9 mouse cellular contexts compared by ENCODE assay signal in genomic region chr7:139930732-139931131, GRCm38 (mm10). TPM values are rescaled to one million over a fixed set of nuclear protein-coding genes. Genes with fewer than 3 reads are reported as not detected.
DNase-seq lines count a peak whose midpoint lies in the region; ATAC-seq and TF ChIP-seq lines count a peak whose summit lies in the region.
"Had no signal": no experiment of that assay in that cellular context is flagged by ENCODE, and none has a peak within 500 bp of the region (broad histone marks: within the 10 kb centered on the region; RNA-seq: fewer than 3 reads in every experiment).

No protein-coding gene starts in this region.

- H3K9ac ChIP-seq in heart, embryonic 16.5 days (ENCODE audit: low read length), result no peak overlapping the region
- H3K9ac ChIP-seq in liver, embryonic 11.5 days (ENCODE audit: low read depth, low read length), result no peak overlapping the region
- no peak overlapping the region for H3K9ac ChIP-seq in neural tube, embryonic 11.5 days (ENCODE audit: low read length)
- H3K9ac ChIP-seq: limb, embryonic 15.5 days had no signal

- H3K36me3 ChIP-seq in heart, embryonic 16.5 days (ENCODE audit: control insufficient read depth, insufficient read depth), result no peaks in the 10 kb centered on the region
- no peaks in the 10 kb centered on the region for H3K36me3 ChIP-seq in hindbrain, embryonic 10.5 days
- H3K36me3 ChIP-seq in liver, embryonic 11.5 days (ENCODE audit: control insufficient read depth, insufficient read depth, low read length), result no peaks in the 10 kb centered on the region
- H3K36me3 ChIP-seq in neural tube, embryonic 11.5 days (ENCODE audit: control insufficient read depth, insufficient read depth, low read length), result no peaks in the 10 kb centered on the region
- H3K36me3 ChIP-seq: limb, embryonic 15.5 days had no signal

- peaks cover 5% of the 10 kb centered on the region; the same call in 1 of the 2 replicates for H3K27me3 ChIP-seq in heart, embryonic 16.5 days (ENCODE audit: control insufficient read depth, insufficient read depth, low read length)
- peaks cover 17% of the 10 kb centered on the region; the same call in 1 of the 2 replicates for H3K27me3 ChIP-seq in hindbrain, embryonic 10.5 days (ENCODE audit: insufficient read depth, poor library complexity, severe bottlenecking)
- H3K27me3 ChIP-seq in liver, embryonic 11.5 days (replicated peaks; ENCODE audit: control insufficient read depth, insufficient read depth, low read length), result no peaks in the 10 kb centered on the region
- H3K27me3 ChIP-seq in neural tube, embryonic 11.5 days (ENCODE audit: control insufficient read depth, insufficient read depth, low read length), result no peaks in the 10 kb centered on the region
- H3K27me3 ChIP-seq: limb, embryonic 15.5 days had no signal

- 15% methylated on average over 11 of the region's 11 CpGs for WGBS in heart, embryonic 16.5 days
- 22% methylated on average over 11 of the region's 11 CpGs for WGBS in hindbrain, embryonic 10.5 days
- WGBS in liver, embryonic 11.5 days, result 19% methylated on average over 11 of the region's 11 CpGs
- 20% methylated on average over 11 of the region's 11 CpGs for WGBS in neural tube, embryonic 11.5 days

- no peaks in the 10 kb centered on the region for H3K4me1 ChIP-seq in heart, embryonic 16.5 days (ENCODE audit: control insufficient read depth, insufficient read depth, low read length)
- peaks cover 5% of the 10 kb centered on the region for H3K4me1 ChIP-seq in bone marrow macrophage, adult 2 months (ENCODE audit: control insufficient read depth, insufficient read depth, low read length)
- peaks cover 3% of the 10 kb centered on the region; the same call in 1 of the 2 replicates for H3K4me1 ChIP-seq in hindbrain, embryonic 10.5 days (replicated peaks)
- H3K4me1 ChIP-seq in liver, embryonic 11.5 days (replicated peaks; ENCODE audit: control insufficient read depth, insufficient read depth, low read length), result no peaks in the 10 kb centered on the region
- no peaks in the 10 kb centered on the region for H3K4me1 ChIP-seq in neural tube, embryonic 11.5 days (ENCODE audit: control insufficient read depth, insufficient read depth, low read length)
- H3K4me1 ChIP-seq: limb, embryonic 15.5 days had no signal

- TF ChIP-seq CTCF in bone marrow macrophage, adult 2 months (IDR thresholded peaks at IDR 0.05; ENCODE audit: low read depth, low read length), result peak; percentile 45

- H3K4me3 ChIP-seq in heart, embryonic 16.5 days (ENCODE audit: low read length), result no peak overlapping the region
- H3K4me3 ChIP-seq in bone marrow macrophage, adult 2 months (ENCODE audit: insufficient read depth, low read length), result no peak overlapping the region
- H3K4me3 ChIP-seq in hindbrain, embryonic 10.5 days, result no peak overlapping the region
- no peak overlapping the region for H3K4me3 ChIP-seq in liver, embryonic 11.5 days (ENCODE audit: low read depth, low read length)
- no peak overlapping the region for H3K4me3 ChIP-seq in neural tube, embryonic 11.5 days (ENCODE audit: low read depth, low read length)
- H3K4me3 ChIP-seq: limb, embryonic 15.5 days had no signal

- no peak overlapping the region for H3K4me2 ChIP-seq in heart, embryonic 16.5 days (ENCODE audit: low read depth, low read length)
- no peak overlapping the region for H3K4me2 ChIP-seq in liver, embryonic 11.5 days
- H3K4me2 ChIP-seq in neural tube, embryonic 11.5 days (ENCODE audit: low read depth), result no peak overlapping the region
- H3K4me2 ChIP-seq: limb, embryonic 15.5 days had no signal

- TF ChIP-seq POLR2A in bone marrow macrophage, adult 2 months (IDR thresholded peaks at IDR 0.05; ENCODE audit: borderline replicate concordance, low read depth, low read length), result no peak

- ATAC-seq in heart, embryonic 16.5 days (replicated peaks; ENCODE audit: extremely low read depth, insufficient read depth, low FRiP score), result 0 out of 2 replicates have a peak, but pooled peaks have one; percentile 55
- peak; percentile 63; the same call in 1 of the 2 replicates for ATAC-seq in liver, embryonic 11.5 days (replicated peaks; ENCODE audit: low FRiP score)
- ATAC-seq in neural tube, embryonic 11.5 days (ENCODE audit: insufficient read depth, low FRiP score, low TSS enrichment), result no peak; the same call in 1 of the 2 replicates

- H3K9me3 ChIP-seq in heart, embryonic 16.5 days (replicated peaks; ENCODE audit: control insufficient read depth, low read length), result no peaks in the 10 kb centered on the region
- no peaks in the 10 kb centered on the region for H3K9me3 ChIP-seq in hindbrain, embryonic 10.5 days
- no peaks in the 10 kb centered on the region for H3K9me3 ChIP-seq in liver, embryonic 11.5 days (ENCODE audit: control insufficient read depth, low read length)
- H3K9me3 ChIP-seq in neural tube, embryonic 11.5 days (ENCODE audit: control insufficient read depth, low read length), result no peaks in the 10 kb centered on the region
- H3K9me3 ChIP-seq: limb, embryonic 15.5 days had no signal

- no peak for DNase-seq in heart, adult 11 months
- DNase-seq in CD8-positive naive resting alpha-beta T cell, adult 2 months (ENCODE audit: low read depth in 2 of 2, low spot score in 2 of 2), result peak; percentile 16 to 40
- DNase-seq in hindbrain, embryonic 10.5 days (ENCODE audit: low spot score), result peak; percentile 51
- no peak for DNase-seq in liver, embryonic 11.5 days (ENCODE audit: low spot score)
- peak; percentile 58 for DNase-seq in neural tube, embryonic 11.5 days (ENCODE audit: low spot score)
- no peak for DNase-seq in urinary bladder, postnatal 4 days (ENCODE audit: low spot score in 2 of 2)

- no peak overlapping the region for H3K27ac ChIP-seq in heart, embryonic 16.5 days (ENCODE audit: low read length)
- no peak overlapping the region for H3K27ac ChIP-seq in bone marrow macrophage, adult 2 months (ENCODE audit: insufficient read depth, low read depth, low read length)
- H3K27ac ChIP-seq in hindbrain, embryonic 10.5 days, result no peak overlapping the region
- no peak overlapping the region for H3K27ac ChIP-seq in liver, embryonic 11.5 days (ENCODE audit: low read depth, low read length)
- H3K27ac ChIP-seq in neural tube, embryonic 11.5 days (ENCODE audit: low read depth, low read length), result no peak overlapping the region
- H3K27ac ChIP-seq: limb, embryonic 15.5 days had no signal

RNA-seq across cellular contexts. Expression of gene Utf1, which starts 12.9 kb away (rescaled TPM):
- 0.71 and 2.0 TPM in 2 replicates for polyA plus RNA-seq in heart, embryonic 16.5 days (2015; fragmentation: Nextera tagmentation; extraction: Ambion mirVana)
- not detected in 2 replicates for polyA plus RNA-seq in bone marrow macrophage, adult 2 months (2012; ENCODE audit: insufficient read depth, insufficient read length, missing spikeins)
- polyA plus RNA-seq in hindbrain, embryonic 10.5 days (2016; fragmentation: Nextera tagmentation; extraction: Ambion mirVana), result not detected in 2 replicates
- not detected in 2 replicates for polyA plus RNA-seq in liver, embryonic 11.5 days (2014; fragmentation: Nextera tagmentation; extraction: Ambion mirVana)
- polyA plus RNA-seq in neural tube, embryonic 11.5 days (2014; fragmentation: Nextera tagmentation; extraction: Ambion mirVana), result not detected in 2 replicates

RNA-seq across cellular contexts. Expression of gene Kndc1, which starts 36.2 kb away (rescaled TPM):
- 0.37 and 0.47 TPM in 2 replicates for polyA plus RNA-seq in heart, embryonic 16.5 days (2015; fragmentation: Nextera tagmentation; extraction: Ambion mirVana)
- not detected in 2 replicates for polyA plus RNA-seq in bone marrow macrophage, adult 2 months (2012; ENCODE audit: insufficient read depth, insufficient read length, missing spikeins)
- polyA plus RNA-seq in hindbrain, embryonic 10.5 days (2016; fragmentation: Nextera tagmentation; extraction: Ambion mirVana), result 0.58 and 1.0 TPM in 2 replicates
- not detected in 2 replicates for polyA plus RNA-seq in liver, embryonic 11.5 days (2014; fragmentation: Nextera tagmentation; extraction: Ambion mirVana)
- polyA plus RNA-seq in neural tube, embryonic 11.5 days (2014; fragmentation: Nextera tagmentation; extraction: Ambion mirVana), result 1.2 TPM in 2 replicates

RNA-seq across cellular contexts. Expression of gene 6430531B16Rik, which starts 47.8 kb away (rescaled TPM):
- 0.66 and 0.69 TPM in 2 replicates for polyA plus RNA-seq in heart, embryonic 16.5 days (2015; fragmentation: Nextera tagmentation; extraction: Ambion mirVana)
- polyA plus RNA-seq in bone marrow macrophage, adult 2 months (2012; ENCODE audit: insufficient read depth, insufficient read length, missing spikeins), result not detected in 2 replicates
- polyA plus RNA-seq in hindbrain, embryonic 10.5 days (2016; fragmentation: Nextera tagmentation; extraction: Ambion mirVana), result 1.0 and 1.1 TPM in 2 replicates
- not detected in 2 replicates for polyA plus RNA-seq in liver, embryonic 11.5 days (2014; fragmentation: Nextera tagmentation; extraction: Ambion mirVana)
- polyA plus RNA-seq in neural tube, embryonic 11.5 days (2014; fragmentation: Nextera tagmentation; extraction: Ambion mirVana), result 0.51 TPM in 1 of 2 replicates, not detected in the other

Comparison
In these comparisons a context has a peak if more than half of its experiments do, and no peak if none do; other contexts are left out.
1. DNase-seq: peak in CD8-positive naive resting alpha-beta T cell, adult 2 months (2 of 2), hindbrain, embryonic 10.5 days (single experiment) and neural tube, embryonic 11.5 days (single experiment); none in heart, adult 11 months (single experiment), liver, embryonic 11.5 days (single experiment) and urinary bladder, postnatal 4 days (0 of 2).